Mouse (Mus musculus) T-helper 2 cell (primary cell): ENCODE measurements around the gene AY358078.

Experiments used
- in situ Hi-C: fragments of 300-600 bp; cut with MboI, MseI; formaldehyde crosslinking; loops from one replicate; pipeline ENCODE4 v1.15.1; 2025; ENCODE audit warnings: high pct_unique_total_duplicates

The AY358078 gene

GRCm38 (mm10) chr14:51871741-51872140 is 71.9 kb downstream of the AY358078 start:
- in situ Hi-C loops, result no loop called here
